Mouse (Mus musculus) thymus, adult 2 months (tissue): ENCODE measurements at regions not wholly inside any gene's neighbourhood (a gene's known extent, or its start where the extent isn't known, plus 50 kb on each side); places are given as distances from the start of the nearest gene placed in this dataset.

Source experiments
- DNase-seq: peaks from one replicate; pipeline ENCODE4 v3.0.0; 2021
- H3K27ac ChIP-seq: fragments of 200-500 bp; 2 replicates; pipeline ENCODE4 v1.5.1; 2012; ENCODE audit warnings: low read length, control low read depth; ENCODE audit not compliant: control insufficient read depth, insufficient read depth
- H3K27me3 ChIP-seq: fragments of 200-500 bp; 2 replicates; pipeline ENCODE4 v1.6.1; 2012; ENCODE audit warnings: mild to moderate bottlenecking, low read length, moderate library complexity, mixed read lengths; ENCODE audit not compliant: control insufficient read depth, insufficient read depth
- H3K36me3 ChIP-seq: fragments of 200-500 bp; 2 replicates; pipeline ENCODE4 v1.6.1; 2012; ENCODE audit warnings: mild to moderate bottlenecking, low read length, moderate library complexity; ENCODE audit not compliant: control insufficient read depth, insufficient read depth
- H3K4me1 ChIP-seq: fragments of 200-500 bp; replicated peaks from 2 replicates; pipeline ENCODE4 v1.6.1; 2012; ENCODE audit warnings: low read length; ENCODE audit not compliant: control insufficient read depth, insufficient read depth
- H3K4me3 ChIP-seq: fragments of 200-500 bp; 2 replicates; pipeline ENCODE4 v1.5.1; 2012; ENCODE audit warnings: mild to moderate bottlenecking, low read length, control low read depth, moderate library complexity; ENCODE audit not compliant: control insufficient read depth, insufficient read depth
- CTCF ChIP-seq: fragments of 200-500 bp; IDR thresholded peaks from 2 replicates; pipeline ENCODE4 v1.5.1; 2012; ENCODE audit warnings: mild to moderate bottlenecking, control low read depth, low read length, moderate library complexity, borderline replicate concordance; ENCODE audit not compliant: control insufficient read depth, poor library complexity, insufficient read depth; ENCODE audit errors: extremely low read depth
- POLR2A ChIP-seq: fragments of 200-500 bp; IDR thresholded peaks from 2 replicates; pipeline ENCODE4 v1.6.1; 2012; ENCODE audit warnings: mild to moderate bottlenecking, low read length, control low read depth, moderate library complexity; ENCODE audit not compliant: control insufficient read depth, poor library complexity, insufficient read depth; ENCODE audit errors: extremely low read depth
- WGBS: fragments of 180-500 bp; shearing (Covaris S2); methylation state at CpG from one replicate; pipeline ENCODE4 v1.1.7; 2018; 5-methylcytosine and 5-hydroxymethylcytosine counted together

- Histone ChIP-seq H3K4me1 (no peaks in the 10 kb centered on the region), H3K27ac (no peak overlapping the region), H3K4me3 (no peak overlapping the region), H3K27me3 (no peaks in the 10 kb centered on the region), H3K36me3 (no peaks in the 10 kb centered on the region)
- no peak for DNase-seq
- 81% methylated on average over 6 of the region's 6 CpGs for WGBS
- TF ChIP-seq CTCF (no peak), POLR2A (no peak)
Measured at GRCm38 (mm10) chr7:88959332-88960124, 444.5 kb downstream of the Tmem135 start.

DNA sequence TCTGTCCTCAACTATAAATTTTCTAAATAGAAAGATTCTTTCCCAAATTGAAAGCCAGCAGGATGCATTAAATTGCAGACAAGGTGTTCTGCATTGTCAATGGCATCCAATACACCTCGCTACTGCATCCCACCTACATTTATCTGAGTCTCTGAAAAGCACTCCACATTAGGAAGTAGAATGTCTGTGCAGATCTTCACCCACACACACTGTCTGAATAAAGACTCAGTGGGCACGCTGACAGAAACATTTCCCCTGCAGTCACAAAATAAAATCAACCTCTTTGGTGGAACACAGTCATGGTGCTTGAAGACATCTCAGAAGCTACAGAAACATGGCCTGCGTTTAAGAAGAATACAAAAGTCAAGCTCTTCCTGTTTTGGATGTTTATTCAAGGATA, 449.0 kb downstream of the Tmem135 start:
- TF ChIP-seq CTCF (no peak), POLR2A (no peak)
- H3K27me3 ChIP-seq, result no peaks in the 10 kb centered on the region
- H3K36me3 ChIP-seq, result no peaks in the 10 kb centered on the region
- no peak overlapping the region for H3K4me3 ChIP-seq
- 84% methylated on average over 3 of the region's 3 CpGs for WGBS
- no peak for DNase-seq
- no peaks in the 10 kb centered on the region for H3K4me1 ChIP-seq
- no peak overlapping the region for H3K27ac ChIP-seq

- no peak for TF ChIP-seq POLR2A
- TF ChIP-seq CTCF, result no peak
- Histone ChIP-seq H3K4me1 (no peaks in the 10 kb centered on the region), H3K27me3 (no peaks in the 10 kb centered on the region), H3K27ac (no peak overlapping the region), H3K4me3 (no peak overlapping the region), H3K36me3 (no peaks in the 10 kb centered on the region)
- DNase-seq, result no peak
Measured at GRCm38 (mm10) chr7:88945338-88945737, 458.7 kb downstream of the Tmem135 start.

DNA sequence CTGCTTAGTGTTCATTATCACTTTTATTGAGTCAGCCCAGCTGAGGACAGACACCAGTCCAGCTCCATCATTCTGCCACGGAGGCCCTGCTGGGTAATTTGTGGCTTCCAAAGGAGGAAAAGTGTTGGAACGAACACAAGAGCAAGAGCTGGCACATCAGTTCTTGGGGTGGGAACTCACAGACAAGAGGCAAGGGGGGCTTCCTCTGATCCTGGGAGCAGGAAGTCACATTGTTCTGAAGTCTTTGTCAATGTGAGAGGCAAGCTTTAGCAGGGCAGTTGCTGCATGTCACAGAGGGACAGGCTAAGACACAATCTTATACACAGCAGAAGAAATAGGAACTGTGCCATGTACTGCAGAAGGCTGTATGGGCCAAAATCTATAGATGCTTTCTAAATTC, 459.1 kb downstream of the Tmem135 start:
- DNase-seq, result no peak
- Histone ChIP-seq H3K4me3 (no peak overlapping the region), H3K4me1 (no peaks in the 10 kb centered on the region), H3K36me3 (no peaks in the 10 kb centered on the region), H3K27me3 (no peaks in the 10 kb centered on the region), H3K27ac (no peak overlapping the region)
- no peak for TF ChIP-seq CTCF
- TF ChIP-seq POLR2A, result no peak
- 60% methylated on average over 2 of the region's 2 CpGs for WGBS

DNA sequence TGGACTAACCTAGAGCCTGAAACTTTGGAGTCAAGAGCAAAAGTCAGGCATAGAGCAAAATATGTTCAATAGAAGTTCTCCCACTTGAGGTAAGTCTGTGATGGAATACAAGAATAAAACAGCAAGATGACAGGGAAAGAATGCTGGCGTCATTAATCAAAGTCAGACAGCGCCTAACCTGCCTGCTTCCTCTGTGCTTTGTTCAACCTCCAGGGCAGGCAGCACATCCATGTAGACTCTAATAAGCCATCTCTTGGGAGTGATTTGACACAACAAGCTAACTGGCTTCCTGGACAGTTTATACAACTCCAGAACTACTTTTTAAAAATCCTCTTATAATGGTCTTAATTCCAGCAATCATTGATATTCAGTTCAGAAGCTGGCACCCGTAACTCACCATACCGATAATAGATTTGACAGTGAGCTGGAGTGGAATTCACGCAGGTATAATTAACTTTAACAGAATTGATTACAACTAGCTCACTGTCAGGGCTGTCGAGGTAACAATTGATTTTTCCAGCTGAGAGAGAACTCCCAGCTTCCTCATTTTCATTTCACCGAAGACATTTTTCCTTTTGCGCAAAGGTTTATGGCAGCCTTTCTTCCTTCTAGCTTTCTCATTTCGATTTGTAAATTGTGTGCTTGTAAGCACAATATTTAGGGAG, 462.6 kb downstream of the Tmem135 start:
- no peak overlapping the region for H3K27ac ChIP-seq
- TF ChIP-seq CTCF, result no peak
- no peak for TF ChIP-seq POLR2A
- WGBS, result 85% methylated on average over 9 of the region's 9 CpGs
- no peaks in the 10 kb centered on the region for H3K4me1 ChIP-seq
- H3K36me3 ChIP-seq, result no peaks in the 10 kb centered on the region
- DNase-seq, result no peak
- no peak overlapping the region for H3K4me3 ChIP-seq
- H3K27me3 ChIP-seq, result no peaks in the 10 kb centered on the region

GRCm38 (mm10) chr7:88940196-88940595, 463.8 kb downstream of the Tmem135 start:
- DNase-seq, result no peak
- Histone ChIP-seq H3K27me3 (no peaks in the 10 kb centered on the region), H3K27ac (no peak overlapping the region), H3K36me3 (no peaks in the 10 kb centered on the region), H3K4me3 (no peak overlapping the region), H3K4me1 (no peaks in the 10 kb centered on the region)
- TF ChIP-seq POLR2A (no peak), CTCF (no peak)
- 94% methylated on average over 2 of the region's 2 CpGs for WGBS
